Mouse (Mus musculus) heart, embryonic 13.5 days (tissue): ENCODE results near the gene Robo3. TPM values are rescaled to one million over a fixed set of nuclear protein-coding genes. Genes with fewer than 3 reads are reported as not detected.
A peak's percentile ranks its signal among the peaks of the same experiment; 100 is the strongest.

Experiments
- ATAC-seq: fragments of 200-750 bp; cut with Nextera tagmentation; 2 replicates; pipeline ENCODE4 v1.8.0; 2017; ENCODE audit warnings: moderate TSS enrichment; ENCODE audit not compliant: insufficient number of reproducible peaks, low FRiP score, low TSS enrichment; ENCODE audit errors: extremely low read depth
- H3K27ac ChIP-seq: fragments of 300-500 bp; sonication (generic); replicated peaks from 2 replicates; pipeline ENCODE4 v1.5.1; 2015; ENCODE audit warnings: moderate library complexity, mild to moderate bottlenecking, inconsistent platforms
- H3K27me3 ChIP-seq: fragments of 300-500 bp; sonication (generic); replicated peaks from 2 replicates; pipeline ENCODE4 v1.6.1; 2015; ENCODE audit warnings: mild to moderate bottlenecking, inconsistent platforms
- H3K36me3 ChIP-seq: fragments of 300-500 bp; sonication (generic); 2 replicates; pipeline ENCODE4 v1.6.1; 2015; ENCODE audit warnings: mild to moderate bottlenecking, inconsistent platforms
- H3K4me1 ChIP-seq: fragments of 300-500 bp; sonication (generic); 2 replicates; pipeline ENCODE4 v1.6.1; 2015; ENCODE audit warnings: inconsistent platforms
- H3K4me2 ChIP-seq: fragments of 300-500 bp; sonication (generic); 2 replicates; pipeline ENCODE4 v1.6.1; 2015; ENCODE audit warnings: inconsistent platforms, mild to moderate bottlenecking, moderate library complexity
- H3K4me3 ChIP-seq: fragments of 300-500 bp; sonication (generic); 2 replicates; pipeline ENCODE4 v1.5.1; 2015; ENCODE audit warnings: moderate library complexity, mild to moderate bottlenecking, inconsistent platforms
- H3K9ac ChIP-seq: fragments of 300-500 bp; sonication (generic); 2 replicates; pipeline ENCODE4 v1.6.1; 2015; ENCODE audit warnings: inconsistent platforms, mild to moderate bottlenecking, moderate library complexity
- H3K9me3 ChIP-seq: fragments of 300-500 bp; sonication (generic); 2 replicates; pipeline ENCODE4 v1.6.1; 2016; ENCODE audit warnings: inconsistent platforms
- WGBS: fragments of 180-500 bp; shearing (Covaris S2); methylation state at CpG from one replicate; pipeline ENCODE4 v1.1.7; 2015; ENCODE audit warnings: mixed read lengths; 5-methylcytosine and 5-hydroxymethylcytosine counted together
- polyA plus RNA-seq: library from polyadenylated mRNA; unstranded; fragments of >200 nt; fragmentation: Nextera tagmentation; extraction: Ambion mirVana; gene quantifications from 2 replicates; pipeline ENCODE4 v1.2.1, GENCODE M21; 2015

The Robo3 gene
- 0.14 and 0.17 TPM in 2 replicates for polyA plus RNA-seq

DNA sequence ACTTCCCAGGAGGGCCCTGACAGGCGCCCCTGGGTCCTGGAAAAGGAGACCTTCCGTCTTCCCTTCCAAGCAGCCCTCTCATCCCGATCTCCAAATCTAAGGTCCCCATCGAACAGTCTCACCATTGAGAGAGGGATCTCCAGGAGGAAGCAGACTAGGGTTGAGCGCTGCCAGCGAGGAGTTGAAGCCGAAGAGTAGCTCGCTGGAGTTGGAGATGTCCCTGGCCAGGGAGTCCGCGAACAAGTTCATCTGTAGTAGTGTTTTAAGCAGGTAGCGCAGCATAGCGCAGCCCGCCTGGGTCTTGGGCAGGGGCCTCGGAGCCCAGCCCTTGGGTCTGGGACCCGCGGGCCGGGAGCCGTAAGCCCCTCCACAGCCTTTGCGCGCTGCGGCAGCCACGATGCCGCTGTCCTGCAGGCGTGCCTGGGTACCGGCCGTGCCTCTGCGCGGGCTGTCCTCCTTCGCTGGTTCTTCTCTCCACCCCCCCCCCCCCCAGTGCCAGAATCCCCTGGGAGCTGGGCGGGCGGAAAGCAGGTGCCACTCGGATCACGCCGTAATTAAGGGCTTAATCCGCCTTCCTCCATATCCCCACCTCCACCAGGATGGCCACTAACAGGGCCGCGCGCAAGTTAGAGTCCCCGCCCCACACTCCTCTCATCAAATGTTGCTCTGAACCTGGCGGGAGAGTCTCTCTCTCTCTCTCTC lies at the start of gene Robo3:
Gene Robo3 (minus strand): TSS at position 527 of the 702 bp plus-strand sequence.
- Histone ChIP-seq H3K9ac (peak within 1 kb of the TSS; percentile 28; the same call in 1 of the 2 replicates), H3K4me1 (peaks cover 25% of the 10 kb centered on the region), H3K4me2 (peak within 1 kb of the TSS; percentile 72), H3K27ac (no peak within 1 kb of the TSS), H3K4me3 (peak within 1 kb of the TSS; percentile 46), H3K27me3 (peaks cover 84% of the 10 kb centered on the region), H3K36me3 (no peaks in the 10 kb centered on the region), H3K9me3 (no peaks in the 10 kb centered on the region)
- ATAC-seq: no peak
- WGBS: under 1% methylated on average over 40 of the region's 40 CpGs

DNA sequence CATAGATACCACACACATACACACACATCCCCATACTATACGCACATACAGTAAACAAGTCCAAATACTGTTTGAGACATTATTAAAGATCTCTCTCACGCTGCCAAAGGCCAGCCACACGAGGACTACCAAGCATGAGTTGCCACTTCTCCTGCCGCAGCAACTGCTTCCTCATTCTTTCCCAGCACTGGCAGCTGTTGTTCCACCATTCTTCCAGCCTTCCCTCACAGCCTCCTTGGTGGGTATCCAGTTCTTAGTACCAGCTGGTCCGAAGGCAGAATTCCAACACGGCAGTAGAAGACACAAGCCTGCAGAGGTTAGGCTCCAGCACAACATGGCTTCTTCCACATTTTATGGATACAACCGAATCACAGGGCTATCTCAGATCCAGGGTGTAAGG lies 41.9 kb upstream of the Robo3 start:
- no peak overlapping the region for H3K4me3 ChIP-seq
- no peak overlapping the region for H3K27ac ChIP-seq
- H3K4me1 ChIP-seq: no peaks in the 10 kb centered on the region
- 76% methylated on average over 7 of the region's 7 CpGs for WGBS
- H3K9ac ChIP-seq: no peak overlapping the region
- no peaks in the 10 kb centered on the region for H3K9me3 ChIP-seq
- H3K27me3 ChIP-seq: no peaks in the 10 kb centered on the region
- no peaks in the 10 kb centered on the region for H3K36me3 ChIP-seq
- ATAC-seq: no peak
- H3K4me2 ChIP-seq: no peak overlapping the region

- Histone ChIP-seq H3K9ac (no peak overlapping the region), H3K36me3 (no peaks in the 10 kb centered on the region), H3K4me1 (no peaks in the 10 kb centered on the region), H3K27me3 (no peaks in the 10 kb centered on the region), H3K27ac (no peak overlapping the region), H3K4me3 (no peak overlapping the region), H3K9me3 (no peaks in the 10 kb centered on the region), H3K4me2 (no peak overlapping the region)
- WGBS: 63% methylated on average over 3 of the region's 3 CpGs
- ATAC-seq: no peak
Observed at GRCm38 (mm10) chr9:37473611-37474125, 40.6 kb upstream of the Robo3 start.

GRCm38 (mm10) chr9:37462764-37463163 lies 29.7 kb upstream of the Robo3 start:
- no peaks in the 10 kb centered on the region for H3K36me3 ChIP-seq
- no peak overlapping the region for H3K27ac ChIP-seq
- WGBS: 16% methylated on average over 7 of the region's 7 CpGs
- peaks cover 13% of the 10 kb centered on the region for H3K4me1 ChIP-seq
- no peak overlapping the region for H3K9ac ChIP-seq
- no peaks in the 10 kb centered on the region for H3K9me3 ChIP-seq
- ATAC-seq: no peak
- no peak overlapping the region for H3K4me3 ChIP-seq
- H3K27me3 ChIP-seq: peaks cover 55% of the 10 kb centered on the region
- no peak overlapping the region for H3K4me2 ChIP-seq

GRCm38 (mm10) chr9:37461571-37461970 lies 28.5 kb upstream of the Robo3 start:
- peaks cover 67% of the 10 kb centered on the region for H3K27me3 ChIP-seq
- no peak overlapping the region for H3K4me2 ChIP-seq
- H3K27ac ChIP-seq: no peak overlapping the region
- no peak overlapping the region for H3K9ac ChIP-seq
- WGBS: 17% methylated on average over 3 of the region's 3 CpGs
- no peaks in the 10 kb centered on the region for H3K36me3 ChIP-seq
- no peak overlapping the region for H3K4me3 ChIP-seq
- H3K4me1 ChIP-seq: peaks cover 22% of the 10 kb centered on the region
- ATAC-seq: no peak
- H3K9me3 ChIP-seq: no peaks in the 10 kb centered on the region

- peak overlapping the region; percentile 70; the same call in 1 of the 2 replicates for H3K9ac ChIP-seq
- H3K27me3 ChIP-seq: peaks cover 73% of the 10 kb centered on the region
- WGBS: 6% methylated on average over 5 of the region's 5 CpGs
- H3K4me3 ChIP-seq: peak overlapping the region; percentile 59
- H3K4me1 ChIP-seq: peaks cover 28% of the 10 kb centered on the region
- ATAC-seq: no peak
- H3K9me3 ChIP-seq: no peaks in the 10 kb centered on the region
- peak overlapping the region; percentile 95 for H3K4me2 ChIP-seq
- no peak overlapping the region for H3K27ac ChIP-seq
- no peaks in the 10 kb centered on the region for H3K36me3 ChIP-seq
Observed at GRCm38 (mm10) chr9:37460961-37461340, 27.9 kb upstream of the Robo3 start.

- H3K36me3 ChIP-seq: no peaks in the 10 kb centered on the region
- H3K9ac ChIP-seq: peak overlapping the region; percentile 70
- H3K4me3 ChIP-seq: peak overlapping the region; percentile 59
- under 1% methylated on average over 81 of the region's 81 CpGs for WGBS
- H3K27ac ChIP-seq: no peak overlapping the region
- ATAC-seq: no peak
- peaks cover 31% of the 10 kb centered on the region for H3K4me1 ChIP-seq
- H3K27me3 ChIP-seq: peaks cover 80% of the 10 kb centered on the region
- no peaks in the 10 kb centered on the region for H3K9me3 ChIP-seq
- peak overlapping the region; percentile 95 for H3K4me2 ChIP-seq
Observed at GRCm38 (mm10) chr9:37460043-37460960, 27.3 kb upstream of the Robo3 start.

GRCm38 (mm10) chr9:37459665-37460042 lies 26.6 kb upstream of the Robo3 start:
- peaks cover 86% of the 10 kb centered on the region for H3K27me3 ChIP-seq
- ATAC-seq: no peak
- H3K4me1 ChIP-seq: peaks cover 31% of the 10 kb centered on the region
- no peak overlapping the region for H3K27ac ChIP-seq
- no peaks in the 10 kb centered on the region for H3K36me3 ChIP-seq
- WGBS: 1% methylated on average over 9 of the region's 9 CpGs
- H3K4me2 ChIP-seq: peak overlapping the region; percentile 95
- peak overlapping the region; percentile 59 for H3K4me3 ChIP-seq
- H3K9me3 ChIP-seq: no peaks in the 10 kb centered on the region
- 0 out of 2 replicates have a peak overlapping the region, but pooled peaks have one; percentile 70 for H3K9ac ChIP-seq

- Histone ChIP-seq H3K4me3 (no peak overlapping the region), H3K4me1 (peaks cover 31% of the 10 kb centered on the region), H3K9me3 (no peaks in the 10 kb centered on the region), H3K27me3 (peaks cover 99% of the 10 kb centered on the region), H3K9ac (no peak overlapping the region; the same call in 1 of the 2 replicates), H3K27ac (no peak overlapping the region), H3K36me3 (no peaks in the 10 kb centered on the region), H3K4me2 (peak overlapping the region; percentile 73)
- WGBS: 57% methylated on average over 1 of the region's 1 CpGs
- no peak for ATAC-seq
Observed at GRCm38 (mm10) chr9:37457151-37457550, 24.1 kb upstream of the Robo3 start.

- H3K4me1 ChIP-seq: peaks cover 31% of the 10 kb centered on the region
- H3K36me3 ChIP-seq: no peaks in the 10 kb centered on the region
- H3K9ac ChIP-seq: peak overlapping the region; percentile 42; the same call in 1 of the 2 replicates
- H3K4me2 ChIP-seq: peak overlapping the region; percentile 73
- no peak overlapping the region for H3K27ac ChIP-seq
- WGBS: under 1% methylated on average over 20 of the region's 20 CpGs
- peaks cover 99% of the 10 kb centered on the region for H3K27me3 ChIP-seq
- no peaks in the 10 kb centered on the region for H3K9me3 ChIP-seq
- peak overlapping the region; percentile 48 for H3K4me3 ChIP-seq
- ATAC-seq: no peak
Observed at GRCm38 (mm10) chr9:37456481-37456910, 23.4 kb upstream of the Robo3 start.

- Histone ChIP-seq H3K27ac (no peak overlapping the region), H3K4me1 (peaks cover 31% of the 10 kb centered on the region), H3K9ac (no peak overlapping the region), H3K27me3 (peaks cover 99% of the 10 kb centered on the region), H3K4me2 (peak overlapping the region; percentile 73), H3K4me3 (no peak overlapping the region), H3K9me3 (no peaks in the 10 kb centered on the region), H3K36me3 (no peaks in the 10 kb centered on the region)
- ATAC-seq: no peak
- 3% methylated on average over 8 of the region's 8 CpGs for WGBS
Observed at GRCm38 (mm10) chr9:37455868-37456267, 22.8 kb upstream of the Robo3 start.
